Mouse (Mus musculus): ENCODE measurements around the gene Capzb.

The Capzb gene

GRCm38 (mm10) chr4:139310899-139311701 lies 118.4 kb downstream of the Capzb start:
- peak in 1 of 2 experiments; percentile 34 for DNase-seq

- no peak for DNase-seq
These were observed 119.0 kb downstream of the Capzb start for GRCm38 (mm10) chr4:139311707-139312106.

- DNase-seq, result no peak
These were observed 119.9 kb downstream of the Capzb start for GRCm38 (mm10) chr4:139312632-139313031.

- no peak for DNase-seq
These were observed 125.8 kb downstream of the Capzb start for GRCm38 (mm10) chr4:139318449-139318848.

GRCm38 (mm10) chr4:139319740-139320139 lies 127.0 kb downstream of the Capzb start:
- DNase-seq, result no peak

GRCm38 (mm10) chr4:139330605-139331004 lies 137.9 kb downstream of the Capzb start:
- peak in 1 of 2 experiments; percentile 57 for DNase-seq

- DNase-seq, result no peak
These were observed 142.1 kb downstream of the Capzb start for GRCm38 (mm10) chr4:139334631-139335295.

GRCm38 (mm10) chr4:139335507-139335906 lies 142.8 kb downstream of the Capzb start:
- DNase-seq, result no peak

GRCm38 (mm10) chr4:139336822-139337483 lies 144.3 kb downstream of the Capzb start:
- DNase-seq, result peak; percentile 73 to 87

- no peak for DNase-seq
These were observed 145.4 kb downstream of the Capzb start for GRCm38 (mm10) chr4:139338145-139338544.

GRCm38 (mm10) chr4:139340835-139341234 lies 148.1 kb downstream of the Capzb start:
- no peak for DNase-seq
